Mouse (Mus musculus) limb, embryonic 13.5 days (tissue): Measurements from ENCODE around the gene Prdx2. TPM values are rescaled to one million over a fixed set of nuclear protein-coding genes. Genes with fewer than 3 reads are reported as not detected.

Experiments
- ATAC-seq: fragments of 200-750 bp; cut with Nextera tagmentation; 2 replicates; pipeline ENCODE4 v1.8.0; 2017; ENCODE audit warnings: low read depth, moderate number of reproducible peaks, moderate TSS enrichment; ENCODE audit not compliant: low FRiP score
- H3K27ac ChIP-seq: fragments of 300-500 bp; sonication (generic); 2 replicates; pipeline ENCODE4 v1.5.1; 2015; ENCODE audit warnings: inconsistent platforms, mild to moderate bottlenecking, moderate library complexity
- H3K27me3 ChIP-seq: fragments of 300-500 bp; sonication (generic); 2 replicates; pipeline ENCODE4 v1.6.1; 2015; ENCODE audit warnings: mild to moderate bottlenecking, inconsistent platforms
- H3K36me3 ChIP-seq: fragments of 300-500 bp; sonication (generic); 2 replicates; pipeline ENCODE4 v1.6.1; 2015; ENCODE audit warnings: inconsistent platforms, mild to moderate bottlenecking, moderate library complexity
- H3K4me1 ChIP-seq: fragments of 300-500 bp; sonication (generic); 2 replicates; pipeline ENCODE4 v1.6.1; 2015; ENCODE audit warnings: inconsistent platforms
- H3K4me2 ChIP-seq: fragments of 300-500 bp; sonication (generic); replicated peaks from 2 replicates; pipeline ENCODE4 v1.6.1; 2015; ENCODE audit warnings: inconsistent platforms, mild to moderate bottlenecking, moderate library complexity
- H3K4me3 ChIP-seq: fragments of 300-500 bp; sonication (generic); 2 replicates; pipeline ENCODE4 v1.5.1; 2015; ENCODE audit warnings: moderate library complexity, mild to moderate bottlenecking, inconsistent platforms
- H3K9ac ChIP-seq: fragments of 300-500 bp; sonication (generic); 2 replicates; pipeline ENCODE4 v1.6.1; 2015; ENCODE audit warnings: mild to moderate bottlenecking, inconsistent platforms
- H3K9me3 ChIP-seq: fragments of 300-500 bp; sonication (generic); 2 replicates; pipeline ENCODE4 v1.6.1; 2016; ENCODE audit warnings: inconsistent platforms
- WGBS: fragments of 180-500 bp; shearing (Covaris S2); methylation state at CpG from one replicate; pipeline ENCODE4 v1.1.7; 2015; 5-methylcytosine and 5-hydroxymethylcytosine counted together
- polyA plus RNA-seq: library from polyadenylated mRNA; unstranded; fragments of >200 nt; fragmentation: Nextera tagmentation; extraction: Ambion mirVana; gene quantifications from 2 replicates; pipeline ENCODE4 v1.2.1, GENCODE M21; 2015

Prdx2 gene
- polyA plus RNA-seq, 1 experiment from 2014 or later = 961 TPM

GRCm38 (mm10) chr8:84936962-84937546, 32.3 kb upstream of the Prdx2 start, which contains the start of gene Mast1:
TSS of gene Mast1 (minus strand) at chr8:84937359.
- under 1% methylated on average over 49 of the region's 50 CpGs for WGBS
- no peak for ATAC-seq

GRCm38 (mm10) chr8:84937620-84938485, 31.5 kb upstream of the Prdx2 start:
- ATAC-seq = no peak
- no peaks in the 10 kb centered on the region for H3K36me3 ChIP-seq
- H3K4me3 ChIP-seq = peak overlapping the region; percentile 46
- peaks cover 21% of the 10 kb centered on the region for H3K4me1 ChIP-seq
- peak overlapping the region; percentile 80 for H3K4me2 ChIP-seq
- no peaks in the 10 kb centered on the region for H3K9me3 ChIP-seq
- H3K27me3 ChIP-seq = peaks cover 86% of the 10 kb centered on the region
- no peak overlapping the region for H3K27ac ChIP-seq
- WGBS = 65% methylated on average over 13 of the region's 13 CpGs
- no peak overlapping the region for H3K9ac ChIP-seq

More at GRCm38 (mm10) chr8:84936962-84937546, 32.3 kb upstream of the Prdx2 start, which contains the start of gene Mast1:
- Histone ChIP-seq H3K4me1 (peaks cover 21% of the 10 kb centered on the region), H3K4me3 (peak within 1 kb of the TSS; percentile 46), H3K36me3 (no peaks in the 10 kb centered on the region), H3K27ac (no peak within 1 kb of the TSS), H3K9me3 (no peaks in the 10 kb centered on the region), H3K27me3 (peaks cover 89% of the 10 kb centered on the region), H3K4me2 (peak within 1 kb of the TSS; percentile 80), H3K9ac (peak within 1 kb of the TSS; percentile 48; the same call in 1 of the 2 replicates)

DNA sequence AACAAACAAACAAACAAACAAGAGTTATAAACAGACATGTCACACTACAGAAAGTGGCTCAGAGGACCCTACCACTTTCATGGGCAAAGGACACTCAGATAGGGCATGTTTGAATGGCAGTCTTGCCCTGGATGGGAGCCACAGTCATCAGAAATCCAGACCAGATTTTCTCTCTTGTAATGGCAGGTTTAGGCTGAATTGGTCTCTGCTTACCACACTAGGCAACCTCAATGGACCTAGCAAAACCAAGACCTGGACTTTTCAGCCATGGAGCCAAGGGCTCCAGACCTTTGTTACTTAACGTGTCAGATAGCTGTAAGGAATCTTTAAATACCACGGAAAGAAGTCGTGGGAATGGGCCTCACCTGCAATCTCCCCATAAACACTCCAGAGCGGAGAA, 25.7 kb upstream of the Prdx2 start:
- 20% methylated on average over 4 of the region's 4 CpGs for WGBS
- Histone ChIP-seq H3K36me3 (no peaks in the 10 kb centered on the region), H3K4me3 (no peak overlapping the region), H3K27me3 (peaks cover 88% of the 10 kb centered on the region), H3K4me2 (no peak overlapping the region), H3K4me1 (peaks cover 15% of the 10 kb centered on the region), H3K27ac (no peak overlapping the region), H3K9ac (no peak overlapping the region), H3K9me3 (no peaks in the 10 kb centered on the region)
- ATAC-seq = no peak

- peak overlapping the region; percentile 17 for H3K4me3 ChIP-seq
- no peak overlapping the region for H3K4me2 ChIP-seq
- H3K27ac ChIP-seq = no peak overlapping the region
- ATAC-seq = no peak
- H3K9me3 ChIP-seq = no peaks in the 10 kb centered on the region
- peaks cover 15% of the 10 kb centered on the region for H3K4me1 ChIP-seq
- H3K36me3 ChIP-seq = no peaks in the 10 kb centered on the region
- 3% methylated on average over 26 of the region's 26 CpGs for WGBS
- H3K9ac ChIP-seq = no peak overlapping the region
- H3K27me3 ChIP-seq = peaks cover 84% of the 10 kb centered on the region
Observed at GRCm38 (mm10) chr8:84944478-84945160, 24.8 kb upstream of the Prdx2 start.

GRCm38 (mm10) chr8:84945235-84945632, 24.2 kb upstream of the Prdx2 start:
- H3K9me3 ChIP-seq = no peaks in the 10 kb centered on the region
- H3K4me2 ChIP-seq = peak overlapping the region; percentile 78
- no peak overlapping the region for H3K27ac ChIP-seq
- peaks cover 87% of the 10 kb centered on the region for H3K27me3 ChIP-seq
- no peaks in the 10 kb centered on the region for H3K36me3 ChIP-seq
- H3K9ac ChIP-seq = no peak overlapping the region
- 5% methylated on average over 11 of the region's 11 CpGs for WGBS
- H3K4me3 ChIP-seq = peak overlapping the region; percentile 47
- 0 out of 2 replicates have a peak, but pooled peaks have one; percentile 15 for ATAC-seq
- H3K4me1 ChIP-seq = peaks cover 15% of the 10 kb centered on the region

GRCm38 (mm10) chr8:84945633-84946527, 23.5 kb upstream of the Prdx2 start:
- Histone ChIP-seq H3K27me3 (peaks cover 87% of the 10 kb centered on the region), H3K27ac (no peak overlapping the region), H3K36me3 (no peaks in the 10 kb centered on the region), H3K4me3 (peak overlapping the region; percentile 47), H3K9ac (peak overlapping the region; percentile 50; the same call in 1 of the 2 replicates), H3K4me2 (peak overlapping the region; percentile 78), H3K9me3 (no peaks in the 10 kb centered on the region), H3K4me1 (peaks cover 15% of the 10 kb centered on the region)
- WGBS = under 1% methylated on average over 38 of the region's 67 CpGs
- ATAC-seq = 0 out of 2 replicates have a peak, but pooled peaks have one; percentile 28

- H3K4me1 ChIP-seq = peaks cover 15% of the 10 kb centered on the region
- no peak within 1 kb of the TSS for H3K27ac ChIP-seq
- H3K9me3 ChIP-seq = no peaks in the 10 kb centered on the region
- H3K4me2 ChIP-seq = peak within 1 kb of the TSS; percentile 78
- peak within 1 kb of the TSS; percentile 47 for H3K4me3 ChIP-seq
- H3K27me3 ChIP-seq = peaks cover 89% of the 10 kb centered on the region
- H3K9ac ChIP-seq = peak within 1 kb of the TSS; percentile 50; the same call in 1 of the 2 replicates
- 9% methylated on average over 17 of the region's 17 CpGs for WGBS
- no peak for ATAC-seq
- H3K36me3 ChIP-seq = no peaks in the 10 kb centered on the region
Observed at GRCm38 (mm10) chr8:84946528-84947240, 22.7 kb upstream of the Prdx2 start, which contains the start of gene Rtbdn. TSS of gene Rtbdn (plus strand) at chr8:84946991.

DNA sequence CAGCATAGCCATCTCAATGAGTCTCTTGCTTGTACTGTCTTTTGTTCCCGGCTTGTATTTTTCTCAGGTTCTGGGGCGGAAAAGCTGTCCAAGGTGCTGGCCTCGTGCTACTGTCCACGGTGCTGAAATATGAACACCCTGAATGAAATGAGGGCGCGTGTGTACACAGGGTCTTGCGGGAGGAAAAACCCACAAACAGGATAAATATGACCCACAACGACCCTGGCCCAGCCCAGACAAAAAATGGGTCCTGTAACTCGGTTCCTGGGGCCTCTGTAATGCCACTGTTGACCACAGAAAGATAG, 22.2 kb upstream of the Prdx2 start:
- Histone ChIP-seq H3K27me3 (peaks cover 89% of the 10 kb centered on the region), H3K9me3 (no peaks in the 10 kb centered on the region), H3K4me1 (peaks cover 15% of the 10 kb centered on the region), H3K27ac (no peak overlapping the region), H3K4me2 (no peak overlapping the region), H3K4me3 (peak overlapping the region; percentile 3; the same call in 1 of the 2 replicates), H3K36me3 (no peaks in the 10 kb centered on the region), H3K9ac (no peak overlapping the region)
- no peak for ATAC-seq
- 14% methylated on average over 9 of the region's 9 CpGs for WGBS

DNA sequence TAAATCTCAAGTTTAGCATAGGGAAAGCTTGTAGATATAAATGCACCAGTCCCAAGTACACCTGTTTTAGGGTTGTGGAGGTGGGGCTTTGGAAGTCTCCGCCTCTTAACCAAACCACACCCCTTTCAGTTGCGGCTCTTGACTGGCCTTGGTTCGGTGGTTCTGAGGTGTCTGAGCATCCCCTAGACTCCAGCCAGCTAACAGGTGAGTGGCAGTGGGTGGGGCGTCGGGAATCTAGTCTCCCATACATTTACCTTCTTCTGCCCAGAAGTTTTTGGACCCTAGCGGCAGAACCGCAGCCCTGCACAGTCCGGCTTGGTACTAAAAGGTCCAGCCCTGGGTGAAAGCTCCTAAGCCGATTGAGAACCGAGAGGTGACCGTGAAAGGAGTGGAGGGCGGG, 19.6 kb upstream of the Prdx2 start:
- Histone ChIP-seq H3K9me3 (no peaks in the 10 kb centered on the region), H3K4me3 (no peak overlapping the region), H3K27ac (no peak overlapping the region), H3K27me3 (peaks cover 84% of the 10 kb centered on the region), H3K4me2 (no peak overlapping the region), H3K9ac (no peak overlapping the region), H3K4me1 (peaks cover 10% of the 10 kb centered on the region), H3K36me3 (no peaks in the 10 kb centered on the region)
- ATAC-seq = no peak
- 20% methylated on average over 12 of the region's 12 CpGs for WGBS

- H3K9me3 ChIP-seq = no peaks in the 10 kb centered on the region
- WGBS = 7% methylated on average over 18 of the region's 18 CpGs
- no peaks in the 10 kb centered on the region for H3K4me1 ChIP-seq
- H3K36me3 ChIP-seq = peaks cover 12% of the 10 kb centered on the region
- H3K27me3 ChIP-seq = peaks cover 56% of the 10 kb centered on the region
- no peak overlapping the region for H3K27ac ChIP-seq
- H3K9ac ChIP-seq = no peak overlapping the region
- no peak for ATAC-seq
- H3K4me3 ChIP-seq = no peak overlapping the region
- H3K4me2 ChIP-seq = peak overlapping the region; percentile 30; the same call in 1 of the 2 replicates
Observed at GRCm38 (mm10) chr8:84952612-84953255, 16.7 kb upstream of the Prdx2 start.
